Mouse (Mus musculus) cerebellum, adult 11 months (tissue): ENCODE data around the gene Slc2a10.
A peak's percentile ranks its signal among the peaks of the same experiment; 100 is the strongest.

ENCODE experiments used
- DNase-seq: peaks from one replicate; pipeline ENCODE4 v3.0.0; 2022

Gene Slc2a10

DNA sequence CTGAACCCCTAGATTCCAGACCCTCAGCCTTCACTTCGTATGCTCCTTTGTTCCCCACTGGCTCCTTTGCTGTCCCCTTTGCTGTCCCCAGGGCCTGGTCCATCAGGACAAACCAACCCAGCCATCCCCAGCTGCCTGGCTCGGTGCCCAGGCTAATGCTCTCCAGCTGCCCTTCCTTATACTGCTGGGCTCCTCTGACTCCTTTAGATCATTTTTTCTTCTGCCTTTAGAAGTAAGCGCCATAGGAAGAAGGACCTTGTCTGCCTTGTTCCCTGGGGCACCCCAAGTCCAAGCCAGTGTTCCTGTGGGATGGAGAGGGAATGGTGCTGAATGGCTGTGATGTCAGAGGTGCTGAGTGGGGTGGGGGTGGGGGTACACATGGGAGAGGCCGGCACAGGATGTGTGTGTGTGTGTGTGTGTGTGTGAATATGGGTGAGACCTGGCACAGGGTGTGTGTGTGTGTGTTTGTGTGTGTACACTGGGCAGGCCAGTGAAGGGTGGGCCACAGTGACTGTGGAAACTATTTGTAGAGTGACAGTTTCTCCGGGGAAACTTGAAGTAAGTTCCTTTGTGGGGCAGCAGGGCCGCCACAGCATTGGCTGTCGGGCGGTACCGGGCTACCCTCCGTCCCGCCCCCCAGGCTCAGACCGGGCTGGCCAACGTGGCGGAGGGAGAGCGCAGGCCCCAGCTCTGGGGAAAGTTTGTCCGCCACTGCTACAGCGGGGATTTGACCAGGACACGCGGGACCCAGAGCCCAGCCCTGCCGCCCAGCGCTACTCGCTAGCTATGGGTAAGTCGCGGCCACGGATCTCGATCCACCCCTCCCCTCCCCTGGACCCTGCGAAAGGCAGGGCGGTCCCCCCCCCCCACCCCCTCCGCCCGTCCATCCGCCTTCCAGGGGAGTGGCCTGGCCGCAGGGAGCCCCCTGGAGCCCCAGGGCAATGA is at the start of gene Slc2a10:
Slc2a10 (plus strand) TSS at position 529 of the 945 bp plus-strand sequence.
- DNase-seq: no peak

- no peak for DNase-seq
These were observed 46.9 kb upstream of the Slc2a10 start for GRCm38 (mm10) chr2:165456710-165457109.

GRCm38 (mm10) chr2:165458189-165458588 is 45.4 kb upstream of the Slc2a10 start:
- no peak for DNase-seq

DNA sequence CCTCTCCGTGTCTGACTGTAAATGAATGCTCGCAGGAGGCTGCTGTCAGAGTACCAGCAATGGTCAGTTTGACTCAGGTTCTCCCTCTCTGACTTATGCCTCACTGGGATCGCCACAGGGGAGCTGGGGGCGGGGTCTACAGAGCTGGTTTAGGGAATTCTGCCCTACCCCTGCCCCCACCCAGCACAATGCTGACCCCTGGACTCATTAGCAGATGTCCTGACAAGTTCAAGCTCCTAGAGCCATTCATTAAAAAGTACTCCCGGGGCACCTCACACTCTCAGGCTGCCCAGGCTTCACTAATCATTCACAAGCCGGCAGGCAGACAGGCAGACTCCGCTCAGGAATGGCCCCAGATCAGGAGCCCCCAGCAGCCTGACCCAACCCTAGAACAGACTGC is 43.9 kb upstream of the Slc2a10 start:
- DNase-seq: no peak

- no peak for DNase-seq
These were observed 35.6 kb upstream of the Slc2a10 start for GRCm38 (mm10) chr2:165467824-165468452.

DNA sequence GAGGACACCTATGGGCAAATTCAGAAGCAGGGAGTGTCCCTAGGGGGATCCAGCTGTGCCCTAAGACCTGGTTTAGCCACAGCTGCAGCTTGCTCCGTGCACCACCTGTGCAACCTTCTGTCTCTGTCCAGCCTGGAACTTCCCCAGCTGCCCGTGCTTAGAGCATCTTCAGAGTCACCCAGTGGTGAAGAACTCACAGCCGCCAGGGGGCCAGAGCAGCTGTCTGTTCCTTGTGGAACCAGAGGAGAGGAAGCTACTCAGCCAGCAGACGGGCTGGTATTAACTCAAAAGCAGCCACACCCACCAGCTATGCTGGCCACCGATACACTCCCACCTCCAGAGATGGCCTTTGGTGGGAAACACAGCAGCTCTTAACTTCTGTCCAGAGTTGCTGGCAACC is 33.4 kb upstream of the Slc2a10 start:
- DNase-seq: no peak

GRCm38 (mm10) chr2:165471943-165472342 is 31.6 kb upstream of the Slc2a10 start:
- no peak for DNase-seq

DNA sequence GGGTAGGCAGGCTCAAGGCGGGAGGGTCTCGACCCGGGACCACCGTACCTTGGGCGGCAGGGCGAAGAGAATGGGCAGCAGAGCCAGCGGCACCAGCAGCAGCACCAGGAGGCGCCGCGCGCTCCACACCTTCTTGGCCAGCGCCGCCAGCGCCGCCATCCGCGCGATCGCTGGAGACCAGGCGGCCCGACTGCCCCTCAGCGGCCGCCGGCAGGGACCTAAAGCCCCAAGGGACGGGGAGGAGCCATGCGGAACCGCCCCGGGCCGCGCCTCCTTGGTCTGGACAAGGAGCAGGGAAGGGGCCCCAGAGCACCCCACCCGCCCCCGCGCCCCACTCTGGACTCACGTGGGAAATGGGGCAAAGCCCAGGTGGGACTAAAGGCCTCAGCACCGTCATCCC is 30.6 kb upstream of the Slc2a10 start, which contains the start of gene Slc13a3:
Slc13a3 (minus strand) TSS at position 228 of the 400 bp plus-strand sequence.
- DNase-seq: no peak

DNA sequence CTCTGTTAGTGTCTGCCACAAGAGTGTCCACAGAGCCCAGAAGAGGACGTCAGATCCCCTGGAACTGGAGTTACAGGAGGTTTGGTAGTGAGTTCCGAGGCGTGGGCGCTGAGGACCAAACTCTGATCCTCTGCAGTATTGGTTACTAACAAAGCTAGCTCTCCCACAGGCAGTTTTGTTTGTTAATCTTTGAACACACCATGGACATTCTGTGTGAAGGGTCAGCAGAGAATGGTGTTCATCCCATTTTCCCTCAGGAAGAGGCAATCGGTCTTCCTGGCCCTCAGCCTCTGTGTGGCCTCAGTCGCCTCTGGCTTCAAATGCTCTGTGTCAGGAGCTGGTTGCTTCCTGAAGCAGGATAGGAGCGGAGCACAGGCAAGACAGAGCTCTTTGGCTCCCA is 28.2 kb upstream of the Slc2a10 start:
- no peak for DNase-seq

GRCm38 (mm10) chr2:165475850-165476249 is 27.7 kb upstream of the Slc2a10 start:
- no peak for DNase-seq

DNA sequence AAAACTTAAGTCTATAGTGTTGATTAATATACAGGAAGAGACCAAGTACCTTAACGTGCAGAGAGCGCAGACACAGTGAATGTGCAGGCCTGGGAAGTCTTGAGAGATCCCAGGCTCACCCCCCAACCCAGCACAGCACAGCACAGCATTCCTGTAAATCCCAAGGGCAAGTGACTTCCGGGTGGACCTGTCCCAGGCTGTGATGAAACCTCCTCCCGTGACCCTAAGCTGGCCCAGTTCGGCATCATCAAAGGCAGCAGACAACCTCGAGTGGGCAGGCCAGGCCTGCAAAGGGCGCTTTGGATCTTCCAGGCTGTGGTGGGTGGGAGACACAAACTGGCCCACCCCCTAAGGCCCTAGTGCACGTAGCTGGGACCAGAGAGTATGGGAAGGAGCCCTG is 21.6 kb upstream of the Slc2a10 start:
- DNase-seq: no peak

DNA sequence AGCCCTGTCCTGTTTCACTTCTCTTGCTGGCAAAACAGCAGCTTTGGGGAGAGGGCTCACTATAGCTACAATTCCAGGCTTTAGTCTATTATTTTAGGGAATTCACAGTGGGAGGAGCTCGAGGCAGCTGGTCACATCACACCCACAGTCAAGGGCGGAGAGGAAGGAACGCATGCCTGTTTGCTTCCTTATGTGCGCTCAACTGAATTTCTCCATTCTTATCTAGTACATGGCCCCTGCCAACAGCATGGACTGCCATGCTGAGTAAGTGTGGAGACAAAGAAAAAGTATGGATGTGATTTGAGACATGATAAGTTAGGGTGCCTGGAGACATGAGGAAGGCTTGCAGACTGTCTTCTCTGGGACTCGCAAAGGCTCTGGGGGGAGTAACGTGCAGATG is 19.4 kb upstream of the Slc2a10 start:
- DNase-seq: no peak

DNA sequence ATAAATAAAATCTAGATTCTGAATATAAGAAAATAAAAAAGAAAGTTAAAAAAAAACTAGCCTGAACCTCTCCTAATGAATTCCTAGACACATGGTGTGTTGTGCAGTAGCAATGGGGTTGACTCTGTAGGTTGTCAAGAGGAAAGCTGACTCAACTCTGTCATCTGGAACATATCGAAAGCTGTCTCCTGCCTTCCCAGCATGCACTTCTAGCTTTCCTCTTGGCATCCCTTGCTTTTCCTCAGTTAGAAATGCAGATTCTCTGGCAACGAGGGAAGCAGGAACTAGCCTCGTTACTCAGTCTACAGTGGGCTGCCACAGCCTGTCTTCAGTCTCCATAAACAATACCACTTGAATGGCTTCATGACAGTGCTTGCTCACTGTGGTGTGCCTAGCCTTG is 17.8 kb upstream of the Slc2a10 start:
- DNase-seq: no peak

DNA sequence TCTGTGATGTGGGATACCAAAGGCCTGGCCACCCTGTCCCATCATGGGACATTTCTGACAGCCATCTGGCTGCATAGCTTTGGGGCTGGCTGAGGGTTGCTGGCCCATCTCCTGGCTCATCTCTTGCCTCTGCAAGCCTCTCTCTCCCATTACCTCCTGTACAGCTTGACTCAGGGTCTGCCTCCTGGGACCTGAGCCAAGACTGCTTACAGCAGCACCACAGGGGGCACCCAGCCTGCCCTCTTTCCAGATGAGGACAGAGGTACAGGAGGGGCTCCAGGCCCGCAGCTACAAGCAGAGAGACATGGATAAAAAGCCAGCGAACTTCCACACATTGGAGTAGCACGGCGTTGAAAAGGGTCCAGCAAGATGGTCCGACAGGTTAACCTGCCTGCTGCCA is 17.2 kb upstream of the Slc2a10 start:
- DNase-seq: no peak

DNA sequence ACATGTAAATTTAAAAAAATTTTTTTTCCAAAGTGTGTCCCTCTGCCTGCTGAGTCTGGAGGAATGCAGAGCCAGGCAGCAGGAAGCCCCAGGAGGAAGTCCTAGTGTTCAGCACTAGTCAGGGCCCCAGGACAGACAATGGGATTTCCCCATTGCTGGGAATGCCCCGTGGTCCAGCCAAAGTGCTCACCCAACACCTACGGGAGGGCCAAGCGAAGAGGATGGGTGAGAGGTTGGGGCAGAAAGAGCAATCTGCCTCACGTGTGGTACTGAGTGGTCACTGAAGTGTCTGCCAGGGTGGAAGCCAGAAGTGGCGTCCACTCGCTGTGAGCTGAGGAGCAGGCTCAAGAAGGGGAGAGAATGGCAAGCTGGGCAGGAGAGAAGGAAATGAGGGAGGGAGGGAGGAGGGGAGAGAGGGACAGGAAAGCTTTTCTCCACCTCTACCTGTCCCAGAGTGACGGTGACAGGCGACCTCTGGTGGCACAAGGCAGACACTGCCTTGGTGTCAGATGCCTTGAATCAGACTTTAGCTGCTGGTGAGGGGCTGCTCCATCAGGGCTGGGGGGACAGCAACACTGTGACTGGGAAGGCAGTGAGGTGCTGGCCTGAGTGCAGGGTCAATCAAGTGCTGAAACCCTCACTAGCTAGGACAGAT is 16.6 kb upstream of the Slc2a10 start:
- peak; percentile 47 for DNase-seq

- DNase-seq: peak; percentile 80
These were observed 10.7 kb upstream of the Slc2a10 start, which contains the start of gene Trp53rka for GRCm38 (mm10) chr2:165492648-165493553. TSS of gene Trp53rka (minus strand) at chr2:165493324.

DNA sequence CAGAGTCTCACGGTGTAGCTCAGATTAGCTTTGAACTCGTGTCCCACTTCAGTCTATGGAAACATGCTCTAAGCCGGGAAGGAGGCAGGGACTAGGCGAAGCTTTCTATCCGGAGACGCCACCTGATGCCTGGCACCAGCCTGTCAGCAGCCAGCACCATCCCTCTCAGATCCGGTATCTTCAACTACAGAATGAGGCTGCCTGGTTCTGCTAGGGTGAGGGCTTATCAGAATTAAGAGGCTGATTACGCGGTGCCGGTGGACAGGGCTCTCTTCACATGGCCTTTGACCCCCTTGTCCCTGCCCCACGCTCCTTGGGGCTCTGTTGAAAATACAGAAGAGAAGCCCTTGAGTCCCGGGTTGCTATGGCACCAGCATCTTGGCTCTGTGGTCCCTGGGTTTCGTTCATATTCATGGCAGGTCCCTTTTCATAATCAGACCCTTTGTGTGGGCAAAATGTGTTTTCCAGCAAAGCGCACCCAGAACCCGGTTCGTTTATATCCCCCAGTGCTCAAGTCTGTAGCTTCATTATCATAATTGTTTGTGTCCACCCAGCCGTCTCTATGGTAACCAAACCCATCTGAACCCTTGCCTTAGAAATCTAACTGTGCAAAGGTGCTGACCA is 9.9 kb upstream of the Slc2a10 start:
- DNase-seq: peak; percentile 20

DNA sequence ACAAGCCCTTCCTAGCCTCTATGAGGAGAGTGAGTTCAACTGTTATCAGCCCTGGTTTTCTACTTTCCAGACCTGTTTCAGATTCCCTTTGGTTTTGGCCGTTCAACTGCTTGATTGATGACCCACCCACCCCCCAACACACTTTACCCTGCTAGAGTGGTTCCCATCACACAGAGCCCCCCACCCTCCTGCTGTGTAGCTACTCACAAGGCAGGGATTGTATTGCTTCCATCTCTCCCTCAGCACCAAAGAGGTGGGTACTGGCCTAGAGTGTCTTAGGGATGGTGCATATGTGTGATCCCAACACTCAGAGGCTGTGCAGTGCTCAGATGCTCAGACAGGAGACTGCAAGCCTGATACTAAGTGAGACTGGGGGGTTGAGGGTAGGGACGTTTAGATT is 9.1 kb upstream of the Slc2a10 start:
- DNase-seq: no peak

DNA sequence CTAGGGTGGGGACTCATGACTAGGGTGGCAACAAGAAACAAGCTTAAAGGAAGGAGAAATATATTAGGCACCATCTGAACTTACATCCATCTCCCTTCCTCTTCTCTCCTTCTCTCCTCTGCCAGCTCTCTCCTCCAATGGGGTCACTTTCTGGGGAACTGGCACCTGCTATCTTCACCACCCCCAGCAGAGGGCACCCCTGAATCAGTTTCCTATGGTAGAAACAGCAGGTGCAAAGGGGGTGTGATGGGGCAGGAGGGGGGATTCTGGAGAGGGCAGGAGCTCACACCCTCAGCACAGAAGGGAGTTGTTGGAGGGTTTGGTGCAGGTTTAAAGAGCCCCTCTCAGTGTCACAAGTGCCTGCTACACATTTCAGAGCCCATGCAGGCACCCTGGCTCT is 7.3 kb upstream of the Slc2a10 start:
- DNase-seq: no peak

DNA sequence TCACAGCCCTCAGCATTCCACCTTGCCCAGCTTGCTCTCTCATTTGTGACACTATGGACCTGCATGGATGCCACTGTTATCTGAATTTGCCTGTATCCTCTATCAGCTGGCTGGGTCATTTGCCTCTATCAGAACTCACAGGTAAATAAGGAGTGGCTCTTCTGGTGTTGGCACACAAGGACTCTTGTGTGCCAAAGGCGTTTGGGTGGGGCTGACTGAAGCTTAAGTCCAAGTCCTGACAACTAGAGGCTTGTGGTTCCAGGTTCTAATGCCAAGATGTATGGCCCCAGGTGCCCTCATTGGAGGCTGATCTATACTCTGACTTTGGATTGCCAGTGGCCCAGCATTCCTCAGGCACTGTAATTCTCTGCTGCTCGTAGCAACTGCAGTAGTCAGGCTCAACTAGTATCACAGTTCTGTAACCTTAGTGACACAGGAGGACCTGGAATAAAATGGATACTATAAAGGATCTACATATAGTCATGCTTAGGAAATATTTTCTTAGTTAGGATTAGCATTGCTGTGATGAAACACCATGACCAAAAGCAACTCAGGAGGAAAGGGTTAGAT is 5.8 kb upstream of the Slc2a10 start:
- no peak for DNase-seq

DNA sequence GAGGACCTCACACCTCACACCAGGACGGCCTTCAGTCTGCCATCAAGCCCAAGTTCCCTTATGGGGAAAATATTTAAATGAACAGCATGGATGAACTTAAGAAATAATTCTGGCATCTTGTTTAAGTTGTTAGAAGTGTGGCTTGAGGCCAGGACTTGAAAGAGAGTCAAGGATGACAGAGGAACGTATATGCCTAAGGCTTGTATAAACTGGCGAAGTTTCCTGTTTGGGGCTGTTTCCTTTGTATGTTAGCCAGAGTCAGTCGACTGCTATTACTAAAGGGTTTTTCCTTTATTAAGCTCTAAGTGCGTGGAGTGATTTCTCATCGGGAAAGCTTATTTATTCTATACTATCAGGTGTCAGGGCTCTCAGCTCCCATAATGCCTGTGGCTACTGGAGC is 4.8 kb upstream of the Slc2a10 start:
- no peak for DNase-seq

GRCm38 (mm10) chr2:165509686-165510085 is 6.1 kb downstream of the Slc2a10 start:
- DNase-seq: no peak
